Mouse (Mus musculus): ENCODE measurements at regions not wholly inside any gene's neighbourhood (a gene's known extent, or its start where the extent isn't known, plus 50 kb on each side); places are given as distances from the start of the nearest gene placed in this dataset.

GRCm38 (mm10) chr6:52439204-52439603 lies 125.9 kb downstream of the Evx1 start:
- H3K4me1 ChIP-seq (ENCODE audit: control insufficient read depth, low read depth, low read length), result no peaks in the 10 kb centered on the region
- no peak overlapping the region for H3K27ac ChIP-seq (ENCODE audit: low read length)
- no peak for ATAC-seq (ENCODE audit: low read depth)
- H3K4me3 ChIP-seq (ENCODE audit: low read depth, low read length), result no peak overlapping the region
- no peak overlapping the region for H3K4me2 ChIP-seq (ENCODE audit: low read depth, low read length)
- 57% methylated on average over 7 of the region's 7 CpGs for WGBS (ENCODE audit: insufficient replicate concordance)
- H3K9me3 ChIP-seq (replicated peaks; ENCODE audit: control insufficient read depth, low read length), result no peaks in the 10 kb centered on the region
- H3K36me3 ChIP-seq (ENCODE audit: control insufficient read depth, insufficient read depth), result no peaks in the 10 kb centered on the region
- no peaks in the 10 kb centered on the region for H3K27me3 ChIP-seq (ENCODE audit: control insufficient read depth, insufficient read depth, low read depth, low read length)
- H3K9ac ChIP-seq (ENCODE audit: low read depth, low read length), result no peak overlapping the region

DNA sequence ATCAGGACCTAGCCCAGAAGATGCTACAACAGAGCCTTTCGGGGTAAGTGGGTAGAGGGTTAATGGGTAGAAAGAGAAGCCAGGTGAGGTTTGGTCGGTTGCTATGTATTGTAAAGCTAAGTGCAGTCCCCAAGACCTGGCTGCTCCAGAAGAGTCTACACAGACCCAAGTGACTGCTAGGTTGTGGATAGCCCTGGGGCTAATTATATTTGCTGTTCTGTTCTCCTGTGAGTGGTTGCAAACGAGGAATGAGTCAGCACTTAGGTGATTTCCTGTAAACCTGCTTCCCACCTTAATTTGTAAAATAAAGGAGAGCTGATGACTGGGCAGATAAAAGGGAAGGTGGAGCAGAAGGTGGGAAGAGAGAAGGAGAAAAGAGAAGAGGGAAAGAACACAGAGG lies 126.9 kb downstream of the Evx1 start:
- H3K9me3 ChIP-seq (replicated peaks; ENCODE audit: control insufficient read depth, low read length), result no peaks in the 10 kb centered on the region
- no peaks in the 10 kb centered on the region for H3K36me3 ChIP-seq (ENCODE audit: control insufficient read depth, insufficient read depth)
- no peak overlapping the region for H3K9ac ChIP-seq (ENCODE audit: low read depth, low read length)
- H3K4me2 ChIP-seq (ENCODE audit: low read depth, low read length), result no peak overlapping the region
- no peak overlapping the region for H3K27ac ChIP-seq (ENCODE audit: low read length)
- no peak for ATAC-seq (ENCODE audit: low read depth)
- WGBS (ENCODE audit: insufficient replicate concordance), result 51% methylated on average over 3 of the region's 3 CpGs
- no peaks in the 10 kb centered on the region for H3K4me1 ChIP-seq (ENCODE audit: control insufficient read depth, low read depth, low read length)
- H3K4me3 ChIP-seq (ENCODE audit: low read depth, low read length), result no peak overlapping the region
- H3K27me3 ChIP-seq (ENCODE audit: control insufficient read depth, insufficient read depth, low read depth, low read length), result no peaks in the 10 kb centered on the region

- Histone ChIP-seq H3K27ac (ENCODE audit: low read length) (no peak overlapping the region), H3K27me3 (ENCODE audit: control insufficient read depth, insufficient read depth, low read depth, low read length) (no peaks in the 10 kb centered on the region), H3K4me3 (ENCODE audit: low read depth, low read length) (no peak overlapping the region), H3K36me3 (ENCODE audit: control insufficient read depth, insufficient read depth) (no peaks in the 10 kb centered on the region), H3K9ac (ENCODE audit: low read depth, low read length) (no peak overlapping the region), H3K9me3 (replicated peaks; ENCODE audit: control insufficient read depth, low read length) (no peaks in the 10 kb centered on the region), H3K4me2 (ENCODE audit: low read depth, low read length) (no peak overlapping the region), H3K4me1 (ENCODE audit: control insufficient read depth, low read depth, low read length) (no peaks in the 10 kb centered on the region)
- no peak for ATAC-seq (ENCODE audit: low read depth)
- WGBS (ENCODE audit: insufficient replicate concordance), result 49% methylated on average over 24 of the region's 24 CpGs
These were observed 130.1 kb downstream of the Evx1 start for GRCm38 (mm10) chr6:52443112-52443984.

- no peak overlapping the region for H3K27ac ChIP-seq (ENCODE audit: low read length)
- H3K9me3 ChIP-seq (replicated peaks; ENCODE audit: control insufficient read depth, low read length), result no peaks in the 10 kb centered on the region
- H3K4me3 ChIP-seq (ENCODE audit: low read depth, low read length), result no peak overlapping the region
- no peaks in the 10 kb centered on the region for H3K4me1 ChIP-seq (ENCODE audit: control insufficient read depth, low read depth, low read length)
- ATAC-seq (ENCODE audit: low read depth), result no peak
- H3K36me3 ChIP-seq (ENCODE audit: control insufficient read depth, insufficient read depth), result no peaks in the 10 kb centered on the region
- H3K4me2 ChIP-seq (ENCODE audit: low read depth, low read length), result no peak overlapping the region
- WGBS (ENCODE audit: insufficient replicate concordance), result 69% methylated on average over 11 of the region's 11 CpGs
- H3K9ac ChIP-seq (ENCODE audit: low read depth, low read length), result no peak overlapping the region
- H3K27me3 ChIP-seq (ENCODE audit: control insufficient read depth, insufficient read depth, low read depth, low read length), result no peaks in the 10 kb centered on the region
These were observed 145.5 kb downstream of the Evx1 start for GRCm38 (mm10) chr6:52458828-52459227.

DNA sequence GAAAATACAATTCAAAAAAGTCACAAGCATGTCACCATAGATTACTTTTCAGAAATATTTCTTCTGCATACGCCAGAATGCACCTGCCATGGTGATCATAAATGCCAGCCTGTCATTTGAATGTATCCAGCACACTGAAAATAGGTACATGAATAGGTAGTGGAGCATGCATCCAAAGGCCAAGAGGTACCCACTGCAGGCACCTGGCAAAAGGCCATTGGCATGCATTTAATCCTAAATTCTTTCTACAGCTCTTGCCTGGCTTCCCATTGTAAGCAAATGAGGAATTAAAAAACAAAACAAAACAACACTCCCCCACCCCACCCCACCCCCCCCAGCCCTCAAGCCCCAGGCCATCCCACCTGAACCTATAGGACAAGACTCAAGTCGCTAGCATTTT lies 147.9 kb downstream of the Evx1 start:
- ATAC-seq (ENCODE audit: low read depth), result no peak
- H3K36me3 ChIP-seq (ENCODE audit: control insufficient read depth, insufficient read depth), result no peaks in the 10 kb centered on the region
- 56% methylated on average over 2 of the region's 2 CpGs for WGBS (ENCODE audit: insufficient replicate concordance)

DNA sequence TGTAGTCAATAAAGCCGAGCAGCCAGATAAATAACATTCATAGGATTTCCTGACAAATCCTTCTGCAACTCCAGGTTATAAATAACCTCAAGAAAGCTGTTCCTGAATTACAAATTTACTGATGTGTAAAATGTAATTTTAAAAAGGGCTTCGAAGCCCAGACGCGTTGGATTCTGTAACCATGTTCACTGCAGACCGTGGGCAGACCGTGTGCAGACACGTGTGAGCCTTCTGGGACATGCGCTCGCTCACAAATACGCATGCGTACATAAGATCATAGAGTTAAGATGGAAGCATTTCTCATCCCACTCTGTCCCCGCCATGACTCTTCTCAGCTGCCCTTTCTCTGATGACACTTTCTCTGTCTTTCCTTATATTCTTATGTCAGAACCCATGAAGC lies 150.1 kb downstream of the Evx1 start:
- H3K4me1 ChIP-seq (ENCODE audit: control insufficient read depth, low read depth, low read length), result no peaks in the 10 kb centered on the region
- no peaks in the 10 kb centered on the region for H3K36me3 ChIP-seq (ENCODE audit: control insufficient read depth, insufficient read depth)
- no peak overlapping the region for H3K4me2 ChIP-seq (ENCODE audit: low read depth, low read length)
- H3K27me3 ChIP-seq (ENCODE audit: control insufficient read depth, insufficient read depth, low read depth, low read length), result no peaks in the 10 kb centered on the region
- H3K9ac ChIP-seq (ENCODE audit: low read depth, low read length), result no peak overlapping the region
- no peak overlapping the region for H3K27ac ChIP-seq (ENCODE audit: low read length)
- no peaks in the 10 kb centered on the region for H3K9me3 ChIP-seq (replicated peaks; ENCODE audit: control insufficient read depth, low read length)
- 80% methylated on average over 12 of the region's 12 CpGs for WGBS (ENCODE audit: insufficient replicate concordance)
- H3K4me3 ChIP-seq (ENCODE audit: low read depth, low read length), result no peak overlapping the region
- ATAC-seq (ENCODE audit: low read depth), result no peak

More for the DNA sequence above, 147.9 kb downstream of the Evx1 start:
- no peak overlapping the region for H3K4me3 ChIP-seq (ENCODE audit: low read depth, low read length)
- H3K4me1 ChIP-seq (ENCODE audit: control insufficient read depth, low read depth, low read length), result no peaks in the 10 kb centered on the region
- H3K4me2 ChIP-seq (ENCODE audit: low read depth, low read length), result no peak overlapping the region
- H3K9ac ChIP-seq (ENCODE audit: low read depth, low read length), result no peak overlapping the region
- no peaks in the 10 kb centered on the region for H3K9me3 ChIP-seq (replicated peaks; ENCODE audit: control insufficient read depth, low read length)
- no peaks in the 10 kb centered on the region for H3K27me3 ChIP-seq (ENCODE audit: control insufficient read depth, insufficient read depth, low read depth, low read length)
- no peak overlapping the region for H3K27ac ChIP-seq (ENCODE audit: low read length)

- Histone ChIP-seq H3K4me2 (ENCODE audit: low read depth, low read length) (no peak overlapping the region), H3K27ac (ENCODE audit: low read length) (no peak overlapping the region), H3K36me3 (ENCODE audit: control insufficient read depth, insufficient read depth) (no peaks in the 10 kb centered on the region), H3K4me1 (ENCODE audit: control insufficient read depth, low read depth, low read length) (no peaks in the 10 kb centered on the region), H3K4me3 (ENCODE audit: low read depth, low read length) (no peak overlapping the region), H3K9me3 (replicated peaks; ENCODE audit: control insufficient read depth, low read length) (no peaks in the 10 kb centered on the region), H3K9ac (ENCODE audit: low read depth, low read length) (no peak overlapping the region), H3K27me3 (ENCODE audit: control insufficient read depth, insufficient read depth, low read depth, low read length) (no peaks in the 10 kb centered on the region)
- 64% methylated on average over 3 of the region's 3 CpGs for WGBS (ENCODE audit: insufficient replicate concordance)
- ATAC-seq (ENCODE audit: low read depth), result no peak
These were observed 151.3 kb downstream of the Evx1 start for GRCm38 (mm10) chr6:52464571-52464970.

- Histone ChIP-seq H3K4me3 (ENCODE audit: low read depth, low read length) (no peak overlapping the region), H3K9ac (ENCODE audit: low read depth, low read length) (no peak overlapping the region), H3K27me3 (ENCODE audit: control insufficient read depth, insufficient read depth, low read depth, low read length) (no peaks in the 10 kb centered on the region), H3K4me2 (ENCODE audit: low read depth, low read length) (no peak overlapping the region), H3K4me1 (ENCODE audit: control insufficient read depth, low read depth, low read length) (no peaks in the 10 kb centered on the region), H3K9me3 (replicated peaks; ENCODE audit: control insufficient read depth, low read length) (no peaks in the 10 kb centered on the region), H3K36me3 (ENCODE audit: control insufficient read depth, insufficient read depth) (no peaks in the 10 kb centered on the region), H3K27ac (ENCODE audit: low read length) (no peak overlapping the region)
- no peak for ATAC-seq (ENCODE audit: low read depth)
- WGBS (ENCODE audit: insufficient replicate concordance), result 49% methylated on average over 9 of the region's 9 CpGs
These were observed 152.7 kb downstream of the Evx1 start for GRCm38 (mm10) chr6:52465834-52466525.

GRCm38 (mm10) chr6:52470831-52471230 lies 157.5 kb downstream of the Evx1 start:
- WGBS (ENCODE audit: insufficient replicate concordance), result 48% methylated on average over 13 of the region's 13 CpGs
- no peak overlapping the region for H3K4me3 ChIP-seq (ENCODE audit: low read depth, low read length)
- ATAC-seq (ENCODE audit: low read depth), result no peak
- H3K27me3 ChIP-seq (ENCODE audit: control insufficient read depth, insufficient read depth, low read depth, low read length), result no peaks in the 10 kb centered on the region
- no peak overlapping the region for H3K27ac ChIP-seq (ENCODE audit: low read length)
- no peaks in the 10 kb centered on the region for H3K4me1 ChIP-seq (ENCODE audit: control insufficient read depth, low read depth, low read length)
- no peaks in the 10 kb centered on the region for H3K9me3 ChIP-seq (replicated peaks; ENCODE audit: control insufficient read depth, low read length)
- H3K4me2 ChIP-seq (ENCODE audit: low read depth, low read length), result no peak overlapping the region
- H3K36me3 ChIP-seq (ENCODE audit: control insufficient read depth, insufficient read depth), result no peaks in the 10 kb centered on the region
- H3K9ac ChIP-seq (ENCODE audit: low read depth, low read length), result no peak overlapping the region

Measured in liver, embryonic 16.5 days (tissue).